Mouse (Mus musculus): ENCODE data around the gene Myo18b.

Myo18b gene

GRCm38 (mm10) chr5:112678153-112678552, 218.0 kb downstream of the Myo18b start:
- no peak for DNase-seq (ENCODE audit: low read depth, low spot score)

- no peak for DNase-seq (ENCODE audit: low read depth, low spot score)
These were observed 221.4 kb downstream of the Myo18b start for GRCm38 (mm10) chr5:112674806-112675205.

GRCm38 (mm10) chr5:112672457-112672856, 223.7 kb downstream of the Myo18b start:
- no peak for DNase-seq (ENCODE audit: low read depth, low spot score)

- DNase-seq (ENCODE audit: low read depth, low spot score) = no peak
These were observed 224.2 kb downstream of the Myo18b start for GRCm38 (mm10) chr5:112671961-112672360.

GRCm38 (mm10) chr5:112667153-112667552, 229.0 kb downstream of the Myo18b start:
- no peak for DNase-seq (ENCODE audit: low read depth, low spot score)

GRCm38 (mm10) chr5:112665661-112666060, 230.5 kb downstream of the Myo18b start:
- no peak for DNase-seq (ENCODE audit: low read depth, low spot score)

- no peak for DNase-seq (ENCODE audit: low read depth, low spot score)
These were observed 232.5 kb downstream of the Myo18b start for GRCm38 (mm10) chr5:112663701-112664100.

GRCm38 (mm10) chr5:112660924-112661431, 235.2 kb downstream of the Myo18b start:
- no peak for DNase-seq (ENCODE audit: low read depth, low spot score)

GRCm38 (mm10) chr5:112659295-112659694, 236.9 kb downstream of the Myo18b start:
- no peak for DNase-seq (ENCODE audit: low read depth, low spot score)

GRCm38 (mm10) chr5:112656811-112657210, 239.4 kb downstream of the Myo18b start:
- no peak for DNase-seq (ENCODE audit: low read depth, low spot score)

- no peak for DNase-seq (ENCODE audit: low read depth, low spot score)
These were observed 240.1 kb downstream of the Myo18b start for GRCm38 (mm10) chr5:112655986-112656541.

- no peak for DNase-seq (ENCODE audit: low read depth, low spot score)
These were observed 240.6 kb downstream of the Myo18b start for GRCm38 (mm10) chr5:112655529-112655928.

- no peak for DNase-seq (ENCODE audit: low read depth, low spot score)
These were observed 244.1 kb downstream of the Myo18b start for GRCm38 (mm10) chr5:112652036-112652435.

GRCm38 (mm10) chr5:112649164-112649702, 246.9 kb downstream of the Myo18b start:
- no peak for DNase-seq (ENCODE audit: low read depth, low spot score)

GRCm38 (mm10) chr5:112646871-112647270, 249.3 kb downstream of the Myo18b start:
- DNase-seq (ENCODE audit: low read depth, low spot score) = no peak

- DNase-seq (ENCODE audit: low read depth, low spot score) = no peak
These were observed 250.6 kb downstream of the Myo18b start for GRCm38 (mm10) chr5:112645535-112645934.

- no peak for DNase-seq (ENCODE audit: low read depth, low spot score)
These were observed 252.5 kb downstream of the Myo18b start for GRCm38 (mm10) chr5:112643533-112644272.

- DNase-seq (ENCODE audit: low read depth, low spot score) = no peak
These were observed 253.4 kb downstream of the Myo18b start for GRCm38 (mm10) chr5:112642731-112643130.

- DNase-seq (ENCODE audit: low read depth, low spot score) = no peak
These were observed 254.4 kb downstream of the Myo18b start for GRCm38 (mm10) chr5:112641770-112642169.

GRCm38 (mm10) chr5:112641131-112641530, 255.0 kb downstream of the Myo18b start:
- no peak for DNase-seq (ENCODE audit: low read depth, low spot score)

GRCm38 (mm10) chr5:112640651-112641050, 255.5 kb downstream of the Myo18b start:
- no peak for DNase-seq (ENCODE audit: low read depth, low spot score)

Data from retina, adult 2 months (tissue).